Mouse (Mus musculus) cerebellum, adult 11 months (tissue): Measurements from ENCODE around the gene Mapk10.

Source experiments
- DNase-seq: peaks from one replicate; pipeline ENCODE4 v3.0.0; 2022

Gene Mapk10

DNA sequence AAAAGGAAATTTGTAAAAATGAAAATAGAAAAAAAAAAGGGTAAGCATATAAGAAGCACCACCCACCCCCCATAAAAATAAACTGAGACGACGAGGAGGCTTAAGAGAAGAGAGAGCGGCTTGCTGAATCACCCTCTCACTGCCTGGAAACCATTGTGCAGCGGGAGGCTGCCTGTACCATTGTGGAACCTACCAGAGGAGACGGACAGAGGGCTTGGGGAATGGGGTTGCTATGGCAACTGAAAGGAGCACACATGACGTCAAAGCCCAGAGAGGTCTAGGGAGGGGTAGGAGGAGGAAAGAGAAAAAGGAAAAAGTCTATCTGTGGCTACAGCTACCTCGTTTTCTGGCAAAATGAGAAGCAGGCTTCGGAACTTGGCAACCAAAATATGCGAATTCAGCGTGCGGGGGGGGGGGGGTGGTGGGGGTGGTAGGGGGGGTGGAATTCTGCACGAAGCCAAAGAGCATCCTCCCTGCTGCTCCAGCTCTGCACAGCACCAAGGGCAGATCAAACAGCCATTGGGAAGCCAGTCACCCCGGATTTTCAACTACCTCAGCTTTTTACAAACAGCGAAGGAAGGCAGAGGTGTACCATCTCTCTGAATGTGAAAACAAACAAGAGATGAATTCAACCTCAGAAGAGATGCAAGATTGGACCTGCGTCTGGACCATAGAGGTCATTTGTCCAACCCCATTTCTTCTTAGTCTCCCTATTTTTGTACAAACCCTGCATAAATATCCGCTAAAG is at the start of gene Mapk10:
Gene Mapk10 (minus strand): TSS at position 234 of the 748 bp plus-strand sequence.
- DNase-seq, result peak; percentile 85

DNA sequence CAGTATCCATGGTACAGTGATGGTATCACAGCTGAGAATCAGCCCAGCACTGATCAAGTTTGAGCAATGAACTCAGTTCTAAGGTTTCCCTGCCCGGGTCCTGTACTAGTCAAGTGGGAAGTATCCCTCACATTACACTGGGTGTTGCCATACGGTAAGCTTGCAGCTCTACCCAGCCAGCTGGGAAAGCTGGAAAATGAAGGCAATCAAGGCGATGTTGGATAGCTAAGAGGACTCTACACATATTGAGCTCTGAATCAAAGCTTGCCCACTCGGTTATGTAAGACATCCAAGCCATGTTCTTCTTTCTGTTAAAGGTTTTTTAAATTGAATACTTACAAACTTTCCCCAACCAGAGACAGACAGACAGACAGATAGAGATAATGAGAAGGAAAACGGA is 45.0 kb upstream of the Mapk10 start:
- DNase-seq, result no peak

DNA sequence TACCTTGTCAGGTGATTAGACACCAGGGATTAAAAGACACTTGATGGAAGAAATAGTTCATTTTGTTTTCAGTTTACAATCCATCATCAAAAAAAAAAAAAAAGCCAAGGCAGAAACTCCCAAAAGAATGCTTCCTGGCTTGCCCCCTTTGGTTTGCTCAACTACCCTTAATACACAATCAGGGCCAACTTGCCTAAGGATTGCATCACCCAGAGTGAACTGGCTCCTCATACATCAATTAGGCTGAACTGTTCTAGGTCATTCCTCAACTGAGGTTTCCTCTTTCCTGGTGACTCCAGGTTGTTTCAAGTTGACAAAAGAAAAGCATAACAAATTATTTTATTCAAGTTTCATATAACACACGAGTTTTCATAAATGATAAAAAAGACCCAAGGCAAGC is 31.3 kb upstream of the Mapk10 start:
- DNase-seq, result no peak

DNA sequence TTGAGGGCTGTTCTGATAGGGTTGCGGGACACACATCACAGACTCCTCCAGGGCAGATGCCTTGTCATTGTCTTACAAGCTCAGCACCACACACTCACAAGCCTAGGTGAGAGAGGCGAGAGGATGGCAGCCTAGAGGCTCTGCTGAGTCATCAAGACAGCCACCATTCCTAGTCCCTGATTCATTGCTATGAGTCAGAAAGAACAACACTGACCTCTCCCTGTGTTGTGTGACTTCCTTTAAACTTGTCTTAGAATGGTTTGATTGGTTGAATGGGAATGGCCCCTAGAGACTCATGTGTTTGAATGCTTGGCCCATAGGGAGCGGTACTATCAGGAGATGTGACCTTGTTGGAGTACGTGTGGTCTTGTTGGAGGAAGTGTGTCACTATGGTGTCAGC is 20.7 kb upstream of the Mapk10 start:
- DNase-seq, result no peak

DNA sequence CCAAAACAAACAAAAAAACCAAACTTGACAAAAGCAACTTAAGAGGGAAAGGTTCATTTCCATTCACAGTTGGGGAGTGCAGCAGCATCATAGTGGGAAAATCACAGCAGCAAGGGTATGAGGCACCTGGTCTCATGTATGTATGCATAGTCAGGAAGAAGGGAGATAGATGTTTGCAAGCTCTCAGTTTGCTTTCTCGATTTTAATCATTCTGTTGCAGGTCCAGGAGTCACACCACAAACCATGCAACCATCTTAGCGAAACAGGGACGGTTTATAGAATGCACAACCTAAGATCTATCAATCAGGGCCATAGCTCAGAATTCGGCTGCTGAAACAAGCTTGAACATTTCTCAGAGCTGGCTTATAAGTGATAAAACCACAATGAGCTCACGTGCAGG is 19.2 kb upstream of the Mapk10 start:
- no peak for DNase-seq

DNA sequence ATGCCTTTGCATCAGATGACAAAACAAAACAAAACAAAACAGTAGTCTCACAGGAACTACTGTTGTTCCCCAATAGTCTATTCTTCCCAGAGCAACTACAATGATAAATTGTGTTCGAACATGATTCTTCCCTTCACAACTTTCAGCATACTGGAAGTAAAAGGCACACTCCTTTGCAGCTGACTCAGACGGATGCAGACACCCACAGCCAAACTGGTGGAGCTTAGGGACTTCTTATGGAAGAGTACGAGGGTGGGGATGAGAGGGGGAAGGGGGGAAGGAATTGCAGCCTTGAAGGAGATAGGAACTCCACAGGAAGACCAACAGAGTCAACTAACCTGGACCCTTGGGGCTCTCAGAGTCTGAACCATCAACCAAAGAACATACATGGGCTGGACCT is 18.2 kb upstream of the Mapk10 start:
- DNase-seq, result no peak

DNA sequence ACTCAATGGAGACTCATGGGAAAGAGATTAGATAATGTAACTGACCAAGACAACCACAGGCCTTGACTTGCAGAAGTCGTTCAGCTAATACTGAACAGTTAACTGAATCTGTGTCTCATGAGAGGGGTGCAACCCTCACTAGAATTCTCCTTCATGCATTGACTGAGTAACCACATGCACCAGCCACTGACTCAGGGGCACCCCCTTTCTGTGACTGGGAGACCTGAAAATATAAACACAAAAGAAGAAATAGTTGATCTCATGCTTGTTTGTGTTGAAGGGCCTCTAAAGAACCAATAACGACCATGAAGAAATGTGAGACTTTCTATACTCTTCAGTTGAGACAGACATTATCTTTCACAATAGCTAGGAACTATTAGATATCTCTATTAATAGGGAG is 10.9 kb upstream of the Mapk10 start:
- DNase-seq, result no peak

DNA sequence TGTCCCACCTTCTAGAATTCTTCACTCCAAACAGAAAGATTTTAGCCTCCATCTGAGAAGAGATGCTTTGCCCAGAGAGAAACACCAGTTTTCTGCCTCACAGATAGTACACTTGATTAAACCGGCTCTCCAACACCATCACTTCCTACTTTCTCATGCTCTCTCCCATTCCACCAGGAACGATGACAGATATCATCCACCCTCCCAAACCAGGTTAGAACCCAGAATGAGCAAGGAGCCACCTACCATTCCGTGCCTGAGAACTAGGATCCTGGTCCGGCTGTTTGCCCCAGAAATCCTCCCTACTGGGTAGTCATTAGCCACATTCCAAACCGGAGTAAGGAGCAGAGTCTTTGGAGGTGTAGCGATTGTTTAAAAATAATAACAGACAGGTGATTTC is 490 bp downstream of the Mapk10 start:
- peak; percentile 49 for DNase-seq

DNA sequence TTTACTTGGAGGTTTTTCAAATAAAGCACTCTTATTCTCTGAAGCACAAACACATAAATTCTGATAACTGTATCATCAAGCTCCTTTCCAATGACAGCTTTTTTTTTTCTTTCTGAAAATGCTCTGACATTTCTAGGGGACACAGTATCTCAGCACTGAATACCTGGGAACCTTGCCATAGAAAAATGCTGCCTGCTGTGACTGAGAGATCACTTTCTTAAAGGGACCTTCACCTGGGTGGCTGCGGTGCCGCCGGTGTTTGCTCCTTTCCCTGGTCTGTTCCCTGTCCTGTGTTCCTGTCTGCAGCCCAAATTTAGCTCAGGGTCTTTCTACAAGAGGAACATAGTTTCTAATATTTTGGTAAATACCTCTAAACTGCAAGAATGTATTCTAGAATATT is 1.1 kb downstream of the Mapk10 start:
- peak; percentile 86 for DNase-seq

DNA sequence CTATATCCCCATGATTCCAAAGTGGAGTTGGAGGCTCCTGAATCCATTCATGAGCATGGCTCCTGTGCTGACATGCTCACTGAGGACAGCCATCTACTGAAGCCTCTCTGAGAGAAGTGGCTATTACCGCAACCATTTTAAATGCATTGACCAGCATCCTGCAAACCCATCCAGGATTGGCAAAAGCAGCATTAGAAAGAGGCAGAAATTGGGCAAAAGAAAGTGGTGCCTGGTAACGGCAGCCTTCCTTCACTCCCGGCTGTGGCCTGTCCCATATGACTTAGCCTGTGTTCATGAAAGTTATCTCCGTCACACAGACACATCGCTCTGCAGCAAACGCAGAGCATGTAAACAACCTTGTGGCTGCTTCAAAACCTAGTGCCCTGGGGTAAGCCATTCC is 1.6 kb downstream of the Mapk10 start:
- peak; percentile 41 for DNase-seq

DNA sequence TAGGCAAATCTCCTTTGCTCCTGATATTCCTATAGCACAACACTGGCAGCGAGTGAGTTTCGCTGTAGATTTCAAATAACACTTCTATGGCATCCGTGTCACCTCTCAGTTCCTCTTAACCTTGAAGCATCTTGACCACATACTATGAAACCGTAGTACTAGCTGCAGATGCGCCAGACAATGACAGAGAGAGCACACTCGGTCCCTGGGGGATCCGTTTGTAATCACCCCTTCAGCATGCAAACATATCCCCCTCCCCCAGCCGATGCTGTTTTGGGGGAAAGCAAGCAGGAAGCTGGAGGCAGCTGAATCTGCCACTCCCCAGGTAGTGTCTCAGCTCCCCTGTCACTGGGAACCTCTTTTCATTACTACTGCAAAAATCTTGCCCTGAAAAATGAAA is 2.3 kb downstream of the Mapk10 start:
- DNase-seq, result peak; percentile 45

DNA sequence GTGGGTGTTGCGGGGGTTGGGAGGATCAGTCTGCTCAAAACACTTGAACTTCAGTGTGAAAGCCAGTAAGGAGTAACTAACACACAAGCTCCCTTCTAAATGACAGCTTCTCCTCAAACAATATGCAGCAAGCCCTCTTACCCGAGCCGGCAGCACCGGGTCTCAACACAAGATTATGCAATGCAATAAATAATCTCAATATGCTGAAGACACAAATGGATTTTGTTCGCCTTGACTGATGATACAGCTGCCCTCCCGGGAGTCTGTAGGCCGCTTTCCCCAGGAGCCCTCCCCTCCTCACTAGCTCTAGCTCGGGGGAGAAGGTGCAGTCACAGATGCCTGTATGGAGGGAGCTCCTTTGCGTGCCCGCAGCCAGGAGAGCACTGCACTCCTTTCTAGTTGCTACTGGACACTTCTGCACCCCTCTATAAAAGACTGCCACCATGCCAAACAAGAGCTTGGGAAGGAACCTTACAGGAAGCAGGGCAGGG is 3.1 kb downstream of the Mapk10 start:
- DNase-seq, result peak; percentile 43

DNA sequence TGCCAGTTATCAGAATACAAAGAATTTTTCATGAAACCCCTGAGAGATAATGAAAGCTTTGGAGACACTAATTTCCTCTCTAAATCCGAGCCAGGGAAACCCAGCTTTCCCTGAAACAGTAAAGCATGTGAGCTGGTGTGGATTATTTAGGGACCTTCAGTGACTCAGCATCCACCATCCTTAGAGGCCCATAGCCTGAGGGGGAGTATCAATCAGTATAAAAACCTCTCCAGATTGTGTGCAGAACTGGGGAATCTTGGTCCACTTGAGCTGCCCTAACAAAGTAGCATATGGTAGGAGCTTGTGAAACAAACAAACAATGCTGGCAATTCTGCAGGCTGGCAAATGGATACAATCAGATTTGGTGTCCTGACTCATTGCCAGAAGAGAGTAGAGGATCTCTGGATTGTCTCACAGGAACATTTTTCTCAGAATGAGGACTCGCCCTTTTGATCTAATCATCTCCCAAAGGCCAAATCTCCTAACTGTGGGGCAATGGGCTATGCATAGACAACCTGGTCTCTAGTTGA is 13.3 kb downstream of the Mapk10 start:
- DNase-seq, result no peak

DNA sequence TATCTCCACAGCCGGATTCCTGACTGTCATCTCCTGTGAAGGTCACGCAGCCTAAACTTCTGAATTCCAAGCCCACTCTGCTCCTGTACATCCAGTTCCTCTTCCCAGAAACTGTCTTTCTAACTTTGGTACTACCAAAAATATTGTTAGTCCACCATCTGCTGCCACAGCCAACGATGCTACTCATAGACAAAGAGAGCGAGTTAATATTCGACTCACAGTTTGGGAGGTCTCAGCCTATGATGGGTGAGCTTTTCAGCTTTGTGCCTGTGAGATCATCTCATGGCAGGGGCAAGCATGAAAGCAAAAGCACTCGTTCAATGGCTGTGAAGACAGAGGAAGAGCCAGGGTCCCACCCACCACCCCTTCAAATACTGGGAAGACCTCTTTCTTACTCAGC is 16.6 kb downstream of the Mapk10 start:
- DNase-seq, result no peak

DNA sequence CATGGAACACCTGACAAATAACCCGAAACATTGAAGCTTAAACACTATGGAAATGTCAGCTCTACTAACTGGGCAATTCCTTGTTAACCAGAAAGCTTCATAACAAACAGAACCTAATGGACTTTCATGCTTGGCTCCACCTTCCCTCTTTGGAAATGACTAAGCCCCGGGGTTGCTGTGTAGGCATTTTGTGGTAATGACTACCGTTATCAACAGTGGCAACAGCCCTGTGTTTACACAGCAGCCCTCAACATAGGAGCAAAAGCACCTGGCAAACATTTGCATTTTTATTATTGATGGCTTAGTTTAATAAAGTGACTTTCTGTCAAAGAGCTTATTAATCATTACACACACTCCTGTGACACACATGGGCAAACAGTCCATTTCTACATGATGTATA is 17.4 kb downstream of the Mapk10 start:
- DNase-seq, result no peak

DNA sequence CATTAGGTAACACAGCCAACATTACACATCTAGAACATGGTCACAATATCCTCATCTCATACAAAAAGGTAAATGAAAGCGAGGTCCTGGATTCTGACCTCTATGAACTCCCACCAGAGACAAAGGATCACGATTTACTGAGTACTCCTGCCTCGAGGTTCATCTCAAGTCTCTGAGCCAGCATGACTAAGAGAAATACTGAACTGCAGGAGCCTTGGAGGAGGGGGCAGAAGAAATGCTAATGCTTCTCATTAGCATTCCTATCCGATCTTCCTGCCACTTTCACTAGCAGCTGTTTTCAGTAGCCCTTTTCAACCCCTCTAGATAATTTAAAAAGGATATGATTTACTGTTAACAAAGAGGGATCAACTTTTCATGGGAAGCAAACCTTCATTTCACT is 19.6 kb downstream of the Mapk10 start:
- no peak for DNase-seq

DNA sequence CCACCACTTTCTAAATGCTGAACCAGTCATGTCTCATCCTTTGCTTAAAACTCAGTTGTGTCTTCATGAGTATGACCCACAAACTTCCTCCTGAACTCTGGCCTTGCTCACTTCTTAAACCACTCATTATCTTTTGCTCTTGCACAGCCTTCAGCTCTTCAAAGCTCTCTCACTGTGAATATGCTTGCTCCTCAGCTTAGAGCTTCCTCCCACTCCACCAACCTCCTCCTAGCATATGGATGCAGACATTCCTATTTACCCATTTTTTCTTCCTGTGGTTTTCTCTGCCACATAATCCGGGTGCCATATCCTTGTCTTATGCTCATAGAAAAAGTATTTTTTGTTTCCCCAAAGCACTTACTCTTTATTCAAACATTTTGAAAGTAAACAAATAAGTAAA is 26.9 kb downstream of the Mapk10 start:
- no peak for DNase-seq

DNA sequence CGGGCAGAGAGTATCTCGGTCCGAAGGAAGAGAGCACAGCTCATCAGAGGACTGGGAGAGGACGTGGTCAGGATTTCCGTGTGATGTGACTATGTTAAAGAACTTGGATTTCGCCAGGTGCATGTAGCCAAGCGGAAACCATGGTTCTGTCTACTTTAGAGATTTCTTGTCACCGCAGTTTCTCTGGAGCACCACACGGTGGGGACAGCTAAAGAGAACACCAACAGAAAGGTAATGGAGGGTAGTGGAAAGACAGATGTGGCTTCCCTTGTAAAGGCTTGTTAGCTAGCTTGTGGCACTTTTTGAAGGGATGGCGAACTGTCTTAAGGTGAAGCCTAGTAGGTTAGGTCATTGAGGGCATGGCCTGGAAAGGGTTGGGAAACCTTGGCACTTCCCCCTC is 29.5 kb downstream of the Mapk10 start:
- DNase-seq, result no peak

DNA sequence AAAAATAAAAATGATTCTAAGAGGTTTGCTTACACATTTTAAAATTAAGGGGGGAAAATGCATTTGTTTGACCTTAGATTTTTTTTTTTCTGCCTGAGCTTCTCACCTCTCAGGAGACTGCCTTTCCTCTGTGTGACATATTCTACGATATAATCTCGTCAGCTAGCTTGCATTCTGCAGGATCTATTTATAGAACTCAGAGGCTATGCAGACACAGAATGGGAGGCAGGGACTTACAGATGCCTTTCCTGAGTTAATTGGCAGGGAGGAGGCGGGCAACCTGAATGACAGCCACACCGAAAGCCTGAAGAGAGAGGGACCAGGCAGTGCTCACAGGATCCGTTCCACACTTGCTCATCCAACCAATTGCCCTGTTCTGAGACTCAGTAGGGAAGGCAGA is 34.1 kb downstream of the Mapk10 start:
- DNase-seq, result no peak

DNA sequence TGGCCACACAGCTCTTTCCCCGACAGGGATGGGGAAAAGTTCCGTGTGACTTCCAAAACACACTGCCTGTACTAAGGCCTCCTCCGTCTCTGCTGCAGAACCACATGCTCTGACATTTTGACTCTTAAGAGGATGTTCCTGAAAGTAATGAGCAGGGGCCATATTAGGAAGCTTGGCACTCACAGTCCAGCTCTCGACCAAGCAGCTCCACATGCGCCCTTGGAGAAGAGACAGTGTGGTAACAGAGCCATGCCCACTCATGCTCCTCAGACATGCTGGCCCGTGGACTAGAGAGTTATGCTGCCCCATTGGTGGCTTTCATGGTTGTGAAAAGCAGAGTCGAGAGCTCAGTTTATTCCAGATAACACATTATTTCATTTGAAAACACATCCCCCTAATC is 35.1 kb downstream of the Mapk10 start:
- DNase-seq, result no peak

DNA sequence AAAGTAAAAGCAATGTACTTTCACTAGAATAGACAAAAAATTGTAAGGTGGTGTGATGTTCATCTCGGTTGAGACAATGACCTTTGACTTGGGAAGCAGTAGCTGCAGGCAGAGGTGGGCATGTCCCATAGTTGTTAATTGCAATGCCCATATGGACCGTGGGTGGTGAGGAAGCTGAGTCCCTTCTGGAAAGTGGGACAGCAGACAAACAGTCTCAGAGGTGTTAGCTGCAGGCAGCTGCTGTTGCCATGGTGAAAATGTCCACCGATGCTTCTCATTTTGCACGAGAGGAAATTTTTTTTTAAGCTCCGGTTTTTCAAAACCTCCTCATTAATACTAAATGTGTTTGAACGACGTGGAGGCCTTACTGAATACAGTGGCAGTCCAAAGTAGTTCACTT is 36.5 kb downstream of the Mapk10 start:
- no peak for DNase-seq

DNA sequence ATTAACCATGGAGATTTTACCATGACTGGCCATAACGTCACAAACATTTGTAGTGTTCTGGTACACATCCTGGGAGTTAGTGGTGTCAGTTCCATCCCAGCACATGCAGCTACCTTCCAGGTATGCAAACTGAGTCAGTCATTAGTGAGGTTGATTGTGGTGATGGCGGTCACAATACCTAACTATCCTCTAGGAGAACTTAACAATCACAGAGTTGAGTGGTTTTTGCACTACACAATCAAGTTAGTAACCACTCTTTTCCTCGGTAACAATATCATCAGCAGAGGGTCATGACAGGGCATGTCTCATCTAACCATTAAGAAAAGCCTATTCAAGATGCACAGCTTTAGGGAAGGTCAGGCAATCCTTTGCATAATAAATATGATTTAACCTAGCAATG is 39.9 kb downstream of the Mapk10 start:
- DNase-seq, result no peak

DNA sequence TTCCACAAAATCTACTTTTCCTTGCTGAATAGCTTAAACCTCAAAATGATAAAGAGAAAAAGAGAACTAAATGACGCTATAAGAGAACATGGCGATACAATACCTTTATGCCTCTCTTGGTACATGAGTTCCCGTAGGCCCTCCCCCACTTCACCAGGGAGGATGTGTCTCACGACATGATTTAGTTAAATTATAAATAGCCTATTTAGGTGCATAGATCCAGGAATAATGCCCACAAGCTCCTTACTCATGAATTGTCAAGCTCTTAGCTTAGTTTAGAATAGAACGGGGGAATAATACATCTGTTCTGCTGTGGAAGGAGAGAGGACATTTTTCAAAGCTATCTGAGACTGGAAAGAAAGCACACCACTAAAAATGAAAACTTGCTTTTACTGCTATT is 43.8 kb downstream of the Mapk10 start:
- no peak for DNase-seq

DNA sequence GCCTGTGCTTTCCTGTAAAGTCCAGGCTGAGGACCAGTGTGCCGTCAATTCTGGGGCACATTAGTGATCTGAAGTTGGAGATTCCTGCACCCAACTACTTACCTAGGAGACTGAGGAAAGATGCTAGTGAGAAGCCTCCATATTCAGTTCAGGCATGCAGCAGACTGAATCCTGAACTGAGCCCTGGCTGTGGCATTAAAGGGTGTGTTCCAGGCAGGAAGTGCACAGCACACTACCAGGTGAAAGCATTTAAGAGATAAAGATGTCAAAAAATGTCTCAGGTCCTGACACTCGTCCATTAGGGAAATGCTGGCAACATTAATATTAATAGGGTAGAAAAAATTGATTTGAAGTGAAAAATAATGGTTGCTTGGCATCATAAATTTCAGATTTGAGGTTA is 44.4 kb downstream of the Mapk10 start:
- no peak for DNase-seq

DNA sequence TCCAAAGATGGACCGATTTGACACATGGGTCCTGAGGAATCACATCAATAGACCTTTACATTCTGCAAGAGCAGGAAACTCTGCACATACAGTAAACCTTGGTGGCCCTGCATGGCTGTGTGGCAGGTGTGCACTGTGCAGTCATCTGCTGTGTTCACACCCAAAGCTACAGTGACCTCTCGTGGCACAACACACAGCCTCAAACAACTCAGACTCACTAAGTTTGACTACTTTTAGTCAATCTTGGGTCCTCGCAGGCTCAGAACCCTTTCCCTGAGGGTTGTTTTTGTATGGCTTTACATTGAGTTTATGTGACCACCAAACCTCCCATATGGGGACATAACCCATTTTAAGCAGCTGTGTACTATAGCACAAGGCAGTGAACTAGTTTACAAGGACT is 47.1 kb downstream of the Mapk10 start:
- DNase-seq, result no peak
